Mouse (Mus musculus) ovary, postnatal 14 days (tissue): ENCODE results near the gene Pltp.
A peak's percentile ranks its signal among the peaks of the same experiment; 100 is the strongest.
"Not testable (repeated sequence)": the region's sequence is repeated elsewhere in the genome, so short reads cannot be mapped to it uniquely, and the experiment has no call there.

Experiments
- DNase-seq: peaks from one replicate; pipeline ENCODE4 v3.0.0; 2022; ENCODE audit warnings: low spot score

Pltp gene

GRCm38 (mm10) chr2:164878509-164879227 is 21.2 kb upstream of the Pltp start:
- peak; percentile 53 for DNase-seq

- not testable (repeated sequence) for DNase-seq
These were observed 20.1 kb upstream of the Pltp start for GRCm38 (mm10) chr2:164877376-164878215.

DNA sequence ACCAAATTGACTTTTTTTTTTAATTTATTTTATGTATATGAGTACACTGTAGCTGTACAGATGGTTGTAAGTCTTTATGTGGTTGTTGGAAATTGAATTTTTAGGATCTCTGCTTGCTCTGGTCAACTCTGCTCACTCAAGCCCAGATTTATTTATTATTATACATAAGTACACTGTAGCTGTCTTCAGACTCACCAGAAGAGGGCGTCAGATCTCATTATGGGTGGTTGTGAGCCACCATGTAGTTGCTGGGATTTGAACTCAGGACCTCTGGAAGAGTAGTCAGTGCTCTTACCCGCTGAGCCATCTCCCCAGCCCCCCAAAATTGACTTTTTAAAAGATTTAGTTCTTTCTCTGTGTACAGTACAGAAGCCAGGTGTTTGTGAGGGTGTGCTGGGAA is 18.1 kb upstream of the Pltp start:
- not testable (repeated sequence) for DNase-seq

- no peak for DNase-seq
These were observed 16.8 kb upstream of the Pltp start for GRCm38 (mm10) chr2:164874239-164874769.

DNA sequence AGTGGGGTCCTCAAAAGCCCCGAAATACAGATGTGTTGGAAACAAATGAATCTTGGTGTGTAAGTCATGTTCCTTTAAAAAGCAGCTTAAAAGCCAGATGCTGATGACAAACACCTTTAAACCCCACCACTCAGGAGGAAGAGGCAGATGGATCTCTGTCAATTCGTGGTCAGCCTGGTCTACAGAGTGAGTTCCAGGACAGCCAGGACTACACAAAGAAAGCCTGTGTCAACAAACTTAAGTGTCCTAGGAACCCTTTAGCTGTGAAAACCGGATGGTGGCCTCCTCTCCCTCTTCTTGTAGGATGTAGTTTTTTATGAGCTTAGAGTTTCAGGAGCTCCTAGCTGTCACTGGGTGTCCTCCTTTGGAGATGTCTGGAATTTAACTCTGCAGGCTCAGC is 16.1 kb upstream of the Pltp start:
- DNase-seq, result no peak

- DNase-seq, result no peak
These were observed 14.2 kb upstream of the Pltp start for GRCm38 (mm10) chr2:164871602-164872303.

- DNase-seq, result no peak
These were observed 11.0 kb upstream of the Pltp start for GRCm38 (mm10) chr2:164868491-164868890.

DNA sequence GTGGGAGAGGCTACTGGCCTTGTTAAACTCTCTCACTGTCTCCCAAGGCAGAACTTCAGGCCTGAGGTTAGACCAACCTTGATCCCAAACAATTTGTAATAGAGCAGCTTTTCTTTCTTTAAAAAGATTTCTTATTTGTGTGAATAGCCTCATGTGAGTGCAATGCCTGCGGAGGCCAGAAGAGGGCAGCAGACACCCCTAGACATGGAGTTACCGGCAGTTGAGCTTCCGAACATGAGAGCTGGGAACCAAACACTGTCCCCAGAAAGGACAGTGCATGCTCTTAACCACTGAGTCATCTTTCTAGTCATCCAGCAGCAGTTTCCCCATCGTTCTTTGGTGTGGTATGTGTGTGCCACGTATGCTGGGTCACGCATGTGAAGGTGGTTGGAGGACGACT is 10.1 kb upstream of the Pltp start:
- DNase-seq, result no peak

DNA sequence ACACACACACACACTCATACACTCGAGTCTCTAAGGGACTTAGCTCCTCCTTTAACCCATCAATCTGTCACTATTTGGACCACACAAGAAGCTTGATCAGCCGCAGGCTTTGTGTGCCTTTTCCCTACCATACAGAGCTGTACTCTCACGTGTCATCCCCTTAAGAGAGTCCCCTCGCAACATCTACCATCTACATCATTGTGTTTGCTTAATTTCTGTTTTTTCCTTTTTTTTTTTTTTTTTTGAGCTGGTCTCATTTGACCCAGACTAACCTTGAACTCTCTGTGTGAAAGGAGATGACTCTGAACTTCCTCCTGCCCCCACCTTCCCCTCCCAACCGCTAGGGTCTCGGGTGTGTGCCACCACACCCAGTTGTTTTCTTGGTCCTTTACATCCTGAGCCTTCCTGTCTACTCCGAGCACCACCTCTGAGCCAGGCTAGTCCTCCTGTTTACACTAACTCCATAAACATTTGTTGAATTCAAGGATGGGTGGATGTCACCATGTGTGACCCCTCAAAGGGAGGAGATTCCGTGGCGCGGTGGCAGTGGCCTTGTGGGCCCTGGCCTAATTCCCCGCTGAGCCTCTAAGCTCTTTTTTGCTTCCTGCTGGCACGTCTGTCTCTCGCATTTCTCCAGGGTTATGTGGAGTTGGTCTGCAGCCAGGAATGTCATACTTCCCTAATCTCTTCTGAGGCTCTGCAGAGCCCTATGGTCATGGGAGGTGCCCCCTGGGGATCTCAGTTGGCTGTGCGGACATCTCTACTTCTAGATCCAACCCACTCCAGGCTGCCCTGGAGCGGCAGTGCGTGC is 9.4 kb upstream of the Pltp start:
- peak; percentile 46 for DNase-seq

DNA sequence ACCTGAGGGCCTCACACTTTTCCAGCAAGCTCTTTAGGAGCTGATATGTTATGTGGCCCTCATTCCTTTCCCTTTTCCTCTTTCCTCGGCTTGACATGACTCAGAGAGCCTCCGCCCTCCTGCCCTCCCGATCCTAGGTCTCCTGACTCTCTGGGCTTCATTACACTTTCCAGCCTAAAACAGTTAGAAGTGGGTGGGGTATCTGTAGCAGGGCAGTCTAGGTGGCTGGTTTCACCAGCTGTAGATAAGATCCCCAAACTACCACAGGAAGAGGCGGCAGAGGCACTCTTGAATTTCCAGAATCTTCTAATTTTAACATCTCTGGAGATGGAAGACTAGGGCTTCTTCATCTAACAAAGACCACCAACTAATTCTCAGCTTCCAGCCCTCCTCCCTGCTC is 7.1 kb upstream of the Pltp start:
- no peak for DNase-seq

- not testable (repeated sequence) for DNase-seq
These were observed 5.9 kb upstream of the Pltp start for GRCm38 (mm10) chr2:164863411-164863810.

GRCm38 (mm10) chr2:164862179-164862861 is 4.8 kb upstream of the Pltp start:
- peak; percentile 67 for DNase-seq

GRCm38 (mm10) chr2:164861094-164861493 is 3.6 kb upstream of the Pltp start:
- no peak for DNase-seq

- no peak for DNase-seq
These were observed 2.3 kb upstream of the Pltp start for GRCm38 (mm10) chr2:164859640-164860432.

DNA sequence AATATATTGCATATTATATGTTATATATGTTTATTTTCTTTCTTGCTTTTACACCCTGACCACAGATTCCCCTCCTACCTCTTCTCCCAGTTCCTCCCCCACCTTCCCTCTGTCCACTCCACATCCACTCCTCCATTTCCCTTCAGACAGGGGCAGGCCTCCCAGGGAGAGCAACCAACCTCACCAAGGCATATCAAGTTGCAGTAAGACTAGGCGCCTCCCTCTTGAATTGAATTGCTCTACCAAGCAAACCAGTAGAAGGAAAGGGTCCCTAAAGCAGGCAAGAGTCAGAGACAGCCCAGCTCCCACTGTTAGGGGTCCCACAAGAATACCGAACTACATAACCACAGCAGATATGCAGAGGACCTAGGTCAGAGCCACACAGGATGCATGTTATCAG is 1.6 kb upstream of the Pltp start:
- DNase-seq, result no peak

DNA sequence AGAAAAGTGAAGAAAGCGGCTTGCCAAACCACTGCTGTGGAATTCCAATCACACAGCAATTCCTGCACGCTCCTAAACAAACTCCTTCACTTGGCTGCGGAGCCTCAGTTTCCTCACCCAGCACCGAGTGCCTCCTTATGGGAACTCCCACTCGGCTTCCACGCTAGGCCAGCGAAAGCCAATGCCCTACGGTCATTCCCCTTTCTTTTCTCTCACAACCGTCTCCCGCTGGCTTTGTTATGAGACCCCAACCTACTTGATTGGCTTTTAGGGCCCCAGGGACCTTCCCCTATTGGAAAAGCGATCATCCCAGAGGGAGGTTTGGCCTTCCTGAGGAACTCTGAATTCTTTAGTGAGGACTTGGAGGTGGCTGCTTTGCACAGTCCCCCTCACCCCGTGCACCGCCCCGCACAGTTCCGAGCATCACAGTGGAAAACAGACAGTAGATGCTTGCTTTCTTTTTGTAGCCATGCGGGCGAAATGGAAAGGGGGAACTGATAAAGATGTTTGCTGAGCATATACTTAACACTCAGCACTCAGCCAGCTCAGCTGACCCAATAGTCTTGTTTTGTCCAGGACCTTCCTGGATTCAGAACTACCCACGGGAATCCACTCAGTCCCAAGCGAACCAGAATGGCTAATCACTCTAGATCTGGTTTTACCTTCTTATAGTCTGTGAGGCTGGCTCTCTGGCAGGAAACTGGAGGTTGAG is 487 bp upstream of the Pltp start:
- no peak for DNase-seq

- DNase-seq, result no peak
These were observed 1.0 kb downstream of the Pltp start for GRCm38 (mm10) chr2:164856309-164857100.

GRCm38 (mm10) chr2:164855572-164855971 is 1.9 kb downstream of the Pltp start:
- not testable (repeated sequence) for DNase-seq

- DNase-seq, result no peak
These were observed 7.5 kb downstream of the Pltp start for GRCm38 (mm10) chr2:164850061-164850460.
